Mouse (Mus musculus): ENCODE results near the gene Ccr4.

Gene Ccr4

DNA sequence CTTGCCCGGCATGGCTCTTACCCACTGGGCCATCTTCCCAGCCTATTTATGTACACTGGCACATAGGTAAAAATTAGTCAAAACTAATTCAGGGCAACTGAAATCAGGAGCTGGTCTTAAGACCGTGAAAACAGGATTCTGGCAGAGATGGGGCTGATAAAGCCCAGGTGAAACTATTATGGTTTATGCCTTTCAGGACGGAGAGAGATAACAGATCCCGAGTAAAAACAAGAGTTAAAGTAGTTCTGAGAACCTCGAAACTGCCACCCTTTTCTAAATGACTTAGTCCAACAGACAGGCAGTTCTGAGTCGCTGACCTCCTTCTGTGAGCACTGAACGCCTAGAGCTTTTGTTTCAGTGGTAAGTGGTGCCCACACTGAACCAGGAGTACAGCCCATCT, 32.8 kb downstream of the Ccr4 start:
- no peak for DNase-seq (ENCODE audit: low spot score in 2 of 2)

- no peak for DNase-seq (ENCODE audit: low spot score in 2 of 2)
Measured at GRCm38 (mm10) chr9:114468701-114469100, 36.0 kb downstream of the Ccr4 start.

DNA sequence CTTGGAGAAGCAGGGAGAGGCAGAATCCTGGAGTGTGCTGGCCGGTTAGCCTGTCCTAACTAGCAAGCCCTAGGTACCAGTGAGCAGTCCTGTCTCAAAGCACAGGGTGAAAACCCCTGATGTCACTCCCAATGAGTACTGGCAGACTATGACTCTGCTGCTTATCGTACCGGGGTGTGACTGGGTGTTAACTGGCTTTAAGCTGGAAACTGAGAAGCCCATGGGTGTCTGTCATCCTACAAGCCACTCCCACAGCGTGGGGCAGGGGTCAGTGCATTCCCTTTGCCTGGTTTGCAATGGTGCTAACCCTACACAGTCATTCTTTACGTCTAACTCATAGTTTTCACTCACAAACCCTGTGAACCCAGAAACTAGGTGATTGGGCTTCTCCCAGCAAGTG, 36.5 kb downstream of the Ccr4 start:
- DNase-seq (ENCODE audit: low spot score in 2 of 2) = no peak

GRCm38 (mm10) chr9:114466871-114467270, 37.8 kb downstream of the Ccr4 start:
- DNase-seq (ENCODE audit: low spot score in 2 of 2) = no peak

- no peak for DNase-seq (ENCODE audit: low spot score in 2 of 2)
Measured at GRCm38 (mm10) chr9:114465442-114465841, 39.3 kb downstream of the Ccr4 start.

GRCm38 (mm10) chr9:114462569-114462968, 42.1 kb downstream of the Ccr4 start:
- DNase-seq (ENCODE audit: low spot score in 2 of 2) = no peak

DNA sequence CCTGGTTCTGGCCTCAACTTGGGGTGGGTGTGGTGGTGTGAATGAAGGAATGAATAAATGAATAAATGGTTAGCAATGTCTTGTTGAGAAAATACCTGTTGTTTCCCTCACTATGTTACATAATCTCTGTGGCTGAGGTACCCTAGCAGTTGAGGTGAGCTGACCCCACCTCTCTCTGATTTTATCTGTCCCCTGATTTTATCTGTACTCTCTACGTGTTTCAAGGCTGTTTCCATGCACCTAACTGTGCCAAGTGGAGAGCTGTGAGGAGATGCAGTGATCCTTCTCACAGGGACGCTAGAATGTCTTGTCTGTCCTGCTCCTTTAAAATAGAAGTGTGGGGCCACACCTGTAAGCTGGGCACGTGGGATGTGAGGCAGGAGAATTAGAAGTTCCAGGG, 46.3 kb downstream of the Ccr4 start:
- DNase-seq (ENCODE audit: low spot score in 2 of 2) = no peak

GRCm38 (mm10) chr9:114455420-114455819, 49.3 kb downstream of the Ccr4 start:
- DNase-seq (ENCODE audit: low spot score in 2 of 2) = no peak

- DNase-seq (ENCODE audit: low spot score in 2 of 2) = no peak
Measured at GRCm38 (mm10) chr9:114452418-114452817, 52.3 kb downstream of the Ccr4 start.

DNA sequence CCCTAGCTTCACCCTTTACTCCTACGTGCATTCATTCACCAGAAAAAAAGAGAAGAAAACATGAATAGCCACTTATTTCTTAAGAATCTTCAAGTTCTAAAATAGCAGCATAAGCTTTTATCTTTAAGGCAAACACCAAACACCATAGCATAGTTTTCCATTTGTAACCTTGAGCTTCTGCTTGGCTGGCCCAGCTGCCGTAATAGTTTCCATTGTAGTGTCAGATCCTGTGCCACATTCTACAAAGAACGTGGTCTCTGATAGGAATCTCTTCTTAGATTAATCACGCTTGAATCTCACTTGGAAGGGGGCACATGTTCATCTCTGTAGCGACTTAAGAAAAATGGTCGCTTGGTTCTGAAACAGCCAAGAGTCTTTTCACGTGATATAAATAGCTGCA, 53.1 kb downstream of the Ccr4 start:
- DNase-seq (ENCODE audit: low spot score in 2 of 2) = no peak

DNA sequence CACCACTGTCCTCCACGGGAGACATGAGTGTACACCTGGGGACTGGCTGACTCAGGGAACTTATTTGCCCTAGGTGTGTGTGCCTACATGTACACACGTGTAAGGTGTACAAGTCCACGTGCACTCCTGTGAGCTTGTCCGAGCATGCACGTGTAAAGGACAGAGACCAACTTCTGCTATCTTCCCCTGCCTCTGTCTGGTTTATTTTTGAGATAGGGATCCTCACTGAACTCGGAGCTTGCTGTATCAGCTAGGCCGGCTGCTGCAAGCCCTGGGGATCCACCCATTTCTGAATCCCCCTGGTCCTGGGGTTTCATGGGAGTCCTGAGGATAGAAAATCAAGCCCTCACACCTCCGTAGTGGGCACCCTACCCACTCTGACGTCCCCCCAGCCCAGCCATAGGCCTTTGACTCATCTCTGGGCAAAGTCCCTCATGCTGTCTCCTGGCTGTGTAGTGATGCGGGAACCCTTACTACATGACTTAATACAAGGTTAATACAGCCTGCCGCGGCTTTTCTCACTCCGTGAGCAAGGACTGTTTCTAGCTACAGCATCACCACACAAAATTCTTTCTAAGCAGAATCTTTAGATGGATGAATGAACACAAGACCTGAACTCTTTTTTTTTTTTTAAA, 55.5 kb downstream of the Ccr4 start:
- DNase-seq (ENCODE audit: low spot score in 2 of 2) = no peak

- no peak for DNase-seq (ENCODE audit: low spot score in 2 of 2)
Measured at GRCm38 (mm10) chr9:114448700-114449099, 56.0 kb downstream of the Ccr4 start.

GRCm38 (mm10) chr9:114446887-114447286, 57.8 kb downstream of the Ccr4 start:
- no peak for DNase-seq (ENCODE audit: low spot score in 2 of 2)

- peak in 1 of 2 experiments; percentile 20 for DNase-seq (ENCODE audit: low spot score in 2 of 2)
Measured at GRCm38 (mm10) chr9:114443351-114443750, 61.4 kb downstream of the Ccr4 start.

GRCm38 (mm10) chr9:114442893-114443292, 61.8 kb downstream of the Ccr4 start:
- no peak for DNase-seq (ENCODE audit: low spot score in 2 of 2)

DNA sequence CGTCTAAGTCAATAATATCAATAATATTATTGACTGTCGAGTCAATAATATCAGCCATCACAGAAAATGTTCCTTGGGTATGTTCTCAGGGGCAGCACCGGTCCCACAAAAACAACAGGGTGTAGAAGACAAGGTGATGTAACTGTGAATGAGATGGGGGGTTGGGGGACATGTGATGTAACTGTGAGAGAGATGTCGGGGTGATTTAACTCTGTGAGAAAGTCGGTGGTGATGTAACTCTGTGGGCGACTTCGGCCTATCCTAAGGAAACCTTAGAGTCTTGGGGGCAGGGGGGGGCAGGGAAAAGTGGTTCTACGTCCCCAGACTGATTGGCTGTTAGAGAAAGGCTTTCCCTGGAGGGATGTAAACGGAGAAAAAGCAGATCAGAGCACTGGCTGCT, 62.5 kb downstream of the Ccr4 start:
- DNase-seq (ENCODE audit: low spot score in 2 of 2) = no peak

DNA sequence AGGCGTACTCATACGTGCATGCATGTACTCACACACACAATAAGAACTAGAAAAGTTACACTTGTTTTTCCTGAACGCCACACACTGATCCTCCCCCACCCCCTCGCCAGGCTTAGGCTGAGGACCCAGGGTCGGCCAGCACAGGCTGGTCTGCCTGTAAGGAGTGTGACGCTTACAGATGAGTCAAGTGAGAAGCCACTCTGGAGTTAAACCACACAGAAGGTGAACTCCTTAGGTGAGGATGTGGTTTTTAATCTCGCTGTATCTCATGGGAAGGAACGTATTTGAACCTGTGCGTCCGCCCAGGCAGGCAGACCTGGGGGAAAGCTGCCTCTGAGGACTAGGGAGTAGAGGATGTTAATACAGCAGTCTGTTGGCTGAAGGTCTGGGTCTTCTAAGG, 64.2 kb downstream of the Ccr4 start:
- DNase-seq (ENCODE audit: low spot score in 2 of 2) = peak; percentile 15 to 18
